Mouse (Mus musculus): ENCODE data around the gene Gstm6. TPM values are rescaled to one million over a fixed set of nuclear protein-coding genes. Genes with fewer than 3 reads are reported as not detected.
"Not testable (repeated sequence)": the region's sequence is repeated elsewhere in the genome, so short reads cannot be mapped to it uniquely, and the experiment has no call there.

Gene Gstm6
- polyA plus RNA-seq, 1 experiment from 2014 or later = 12.0 TPM

GRCm38 (mm10) chr3:107917783-107918408 is 25.7 kb downstream of the Gstm6 start:
- Histone ChIP-seq H3K4me1 (no peaks in the 10 kb centered on the region), H3K36me3 (replicated peaks) (no peaks in the 10 kb centered on the region), H3K27me3 (no peaks in the 10 kb centered on the region), H3K27ac (no peak overlapping the region), H3K4me3 (replicated peaks) (no peak overlapping the region), H3K9me3 (no peaks in the 10 kb centered on the region), H3K4me2 (no peak overlapping the region), H3K9ac (no peak overlapping the region)
- WGBS = 57% methylated on average over 7 of the region's 7 CpGs
- ATAC-seq (ENCODE audit: low FRiP score) = peak; percentile 61

GRCm38 (mm10) chr3:107917097-107917496 is 26.5 kb downstream of the Gstm6 start:
- Histone ChIP-seq H3K9ac (no peak overlapping the region), H3K27ac (no peak overlapping the region), H3K4me2 (no peak overlapping the region), H3K9me3 (no peaks in the 10 kb centered on the region), H3K36me3 (replicated peaks) (no peaks in the 10 kb centered on the region), H3K4me1 (no peaks in the 10 kb centered on the region), H3K27me3 (no peaks in the 10 kb centered on the region), H3K4me3 (replicated peaks) (no peak overlapping the region)
- no peak for ATAC-seq (ENCODE audit: low FRiP score)
- WGBS = 79% methylated on average over 3 of the region's 3 CpGs

- Histone ChIP-seq H3K27me3 (no peaks in the 10 kb centered on the region), H3K4me2 (no peak overlapping the region), H3K4me3 (replicated peaks) (no peak overlapping the region), H3K36me3 (replicated peaks) (no peaks in the 10 kb centered on the region), H3K27ac (no peak overlapping the region), H3K9ac (no peak overlapping the region), H3K9me3 (no peaks in the 10 kb centered on the region), H3K4me1 (no peaks in the 10 kb centered on the region)
- WGBS = 80% methylated on average over 15 of the region's 15 CpGs
- ATAC-seq (ENCODE audit: low FRiP score) = no peak
These were observed 26.9 kb downstream of the Gstm6 start for GRCm38 (mm10) chr3:107916674-107917073.

DNA sequence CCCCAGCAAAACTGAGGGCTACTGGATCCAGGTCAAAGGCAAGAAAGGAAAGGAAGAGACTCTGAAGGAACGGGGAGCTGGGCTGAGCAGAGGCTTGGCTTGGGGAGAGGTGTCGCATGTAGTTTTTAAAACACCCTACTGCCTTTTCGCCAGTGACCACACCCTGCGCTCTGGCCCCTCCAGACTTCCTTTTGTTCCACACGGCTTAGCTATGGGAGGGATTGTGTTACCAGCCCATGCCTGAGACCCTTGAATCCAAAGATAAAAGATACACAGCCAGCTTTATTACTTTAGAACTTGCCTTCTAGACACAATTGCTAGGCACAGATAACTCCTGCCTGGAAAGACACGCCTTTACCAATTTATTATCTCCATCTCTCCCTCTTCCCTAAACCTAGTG is 37.6 kb downstream of the Gstm6 start:
- no peak overlapping the region for H3K4me2 ChIP-seq
- H3K9ac ChIP-seq = no peak overlapping the region
- H3K9me3 ChIP-seq = no peaks in the 10 kb centered on the region
- H3K27me3 ChIP-seq = no peaks in the 10 kb centered on the region
- no peak overlapping the region for H3K27ac ChIP-seq
- no peak for ATAC-seq (ENCODE audit: low FRiP score)
- no peaks in the 10 kb centered on the region for H3K36me3 ChIP-seq (replicated peaks)
- WGBS = 68% methylated on average over 6 of the region's 6 CpGs
- no peak overlapping the region for H3K4me3 ChIP-seq (replicated peaks)
- H3K4me1 ChIP-seq = peaks cover 2% of the 10 kb centered on the region; the same call in 1 of the 2 replicates

GRCm38 (mm10) chr3:107900955-107901673 is 42.4 kb downstream of the Gstm6 start:
- ATAC-seq (ENCODE audit: low FRiP score) = no peak
- H3K4me1 ChIP-seq = peaks cover 8% of the 10 kb centered on the region
- no peak overlapping the region for H3K9ac ChIP-seq
- peaks cover 10% of the 10 kb centered on the region for H3K36me3 ChIP-seq (replicated peaks)
- 76% methylated on average over 11 of the region's 11 CpGs for WGBS
- H3K9me3 ChIP-seq = no peaks in the 10 kb centered on the region
- no peaks in the 10 kb centered on the region for H3K27me3 ChIP-seq
- H3K27ac ChIP-seq = peak overlapping the region; percentile 36; the same call in 1 of the 2 replicates
- no peak overlapping the region for H3K4me2 ChIP-seq
- H3K4me3 ChIP-seq (replicated peaks) = no peak overlapping the region

DNA sequence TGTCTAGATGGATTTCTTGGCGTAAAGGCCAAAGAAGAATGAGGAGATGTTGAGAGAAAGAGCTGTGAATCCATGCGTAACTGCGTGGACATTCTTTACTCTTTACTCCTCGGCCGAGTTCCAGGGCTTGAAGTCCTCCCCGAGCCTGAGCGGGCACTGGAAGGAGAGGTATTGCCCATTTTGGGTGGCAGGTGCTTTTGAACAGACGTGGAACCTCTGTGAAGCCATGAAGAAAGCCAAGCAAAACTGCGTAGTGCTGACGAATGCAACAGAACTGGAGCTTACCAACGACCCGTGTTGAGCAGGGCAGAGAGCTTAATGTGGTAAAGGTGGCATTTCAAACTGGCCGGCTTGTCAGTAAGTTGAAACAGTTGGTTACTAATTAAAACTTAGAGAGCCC is 44.9 kb downstream of the Gstm6 start:
- 95% methylated on average over 13 of the region's 13 CpGs for WGBS
- H3K4me2 ChIP-seq = no peak overlapping the region
- no peaks in the 10 kb centered on the region for H3K9me3 ChIP-seq
- no peak for ATAC-seq (ENCODE audit: low FRiP score)
- no peak overlapping the region for H3K9ac ChIP-seq
- peaks cover 10% of the 10 kb centered on the region for H3K36me3 ChIP-seq (replicated peaks)
- no peaks in the 10 kb centered on the region for H3K27me3 ChIP-seq
- no peak overlapping the region for H3K4me3 ChIP-seq (replicated peaks)
- no peak overlapping the region for H3K27ac ChIP-seq
- H3K4me1 ChIP-seq = peaks cover 14% of the 10 kb centered on the region

DNA sequence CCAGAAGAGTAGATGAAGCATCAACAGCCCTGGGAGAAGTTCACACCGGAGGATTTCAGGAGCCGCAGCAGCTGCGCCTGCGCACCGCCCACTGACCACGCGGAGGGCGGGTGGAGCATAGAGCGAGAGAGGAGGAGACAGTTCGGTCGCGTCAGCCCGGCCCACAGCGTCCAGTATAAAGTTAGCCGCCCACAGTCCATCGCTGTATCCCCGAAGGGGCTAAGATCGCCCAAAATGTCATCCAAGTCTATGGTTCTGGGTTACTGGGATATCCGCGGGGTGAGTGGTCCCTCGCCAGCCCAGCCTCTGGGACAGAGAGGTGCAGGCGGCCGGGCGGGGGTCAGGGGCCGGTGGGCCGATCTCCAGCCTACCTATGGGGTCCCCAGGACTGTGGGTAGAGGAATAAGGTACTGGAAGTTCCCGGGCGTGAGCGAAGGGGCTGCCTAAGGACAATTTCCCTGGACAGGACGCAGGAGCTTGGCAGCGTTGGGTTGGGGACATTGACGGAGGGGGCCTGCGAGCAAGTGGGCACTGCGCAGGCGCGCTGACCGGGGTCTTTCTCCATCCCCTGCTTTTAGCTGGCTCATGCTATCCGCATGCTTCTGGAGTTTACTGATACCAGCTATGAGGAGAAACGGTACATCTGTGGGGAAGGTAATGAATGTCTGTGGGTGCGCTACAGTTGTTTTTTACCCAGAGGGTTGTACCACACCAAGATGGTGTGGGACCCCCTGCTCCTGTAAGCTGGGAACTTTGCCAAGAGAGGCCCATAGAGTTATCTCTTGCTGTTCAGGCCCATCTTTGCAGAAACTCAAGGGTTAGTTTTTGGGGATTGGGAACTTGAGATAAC is 47.6 kb downstream of the Gstm6 start, which contains the start of gene Gstm5:
Gene Gstm5 (plus strand): TSS at position 102 of the 850 bp plus-strand sequence.
- peak within 1 kb of the TSS; percentile 62 for H3K4me3 ChIP-seq (replicated peaks)
- peaks cover 10% of the 10 kb centered on the region for H3K36me3 ChIP-seq (replicated peaks)
- peaks cover 12% of the 10 kb centered on the region for H3K4me1 ChIP-seq
- WGBS = 4% methylated on average over 40 of the region's 40 CpGs
- H3K9me3 ChIP-seq = no peaks in the 10 kb centered on the region
- ATAC-seq (ENCODE audit: low FRiP score) = peak; percentile 96
- no peaks in the 10 kb centered on the region for H3K27me3 ChIP-seq
- H3K4me2 ChIP-seq = peak within 1 kb of the TSS; percentile 75
- H3K27ac ChIP-seq = peak within 1 kb of the TSS; percentile 43
- H3K9ac ChIP-seq = peak within 1 kb of the TSS; percentile 77

DNA sequence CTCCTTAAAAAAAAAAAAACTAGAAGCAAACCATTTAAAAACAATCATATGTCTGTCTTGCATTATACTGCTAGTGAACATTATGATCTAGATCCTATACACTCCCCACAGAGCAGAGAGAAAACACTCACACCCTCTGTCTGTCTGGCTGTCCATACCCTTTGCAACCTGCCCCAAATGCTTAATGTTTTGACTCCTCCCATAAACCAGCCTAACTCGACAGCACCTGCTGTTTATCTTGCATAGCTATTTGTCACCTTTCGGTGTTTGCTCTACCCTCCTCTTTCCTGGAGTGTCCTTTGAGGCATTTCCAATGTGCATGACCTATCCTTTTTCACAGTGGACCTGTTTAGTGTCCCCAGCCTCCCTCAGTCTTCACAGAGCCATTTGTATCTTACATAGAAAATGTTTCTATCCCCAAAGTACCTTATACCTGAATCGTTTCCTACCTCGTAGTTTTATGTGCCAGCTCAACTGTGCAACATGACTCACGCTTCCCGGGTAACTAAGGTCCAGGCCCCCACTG is 48.3 kb downstream of the Gstm6 start:
- Histone ChIP-seq H3K9me3 (no peaks in the 10 kb centered on the region), H3K4me3 (replicated peaks) (peak overlapping the region; percentile 62), H3K36me3 (replicated peaks) (peaks cover 10% of the 10 kb centered on the region), H3K27me3 (no peaks in the 10 kb centered on the region), H3K9ac (peak overlapping the region; percentile 77), H3K4me2 (peak overlapping the region; percentile 75), H3K4me1 (peaks cover 12% of the 10 kb centered on the region), H3K27ac (no peak overlapping the region)
- peak; percentile 36 for ATAC-seq (ENCODE audit: low FRiP score)
- WGBS = 13% methylated on average over 6 of the region's 6 CpGs

- H3K4me3 ChIP-seq (replicated peaks); H3K36me3 ChIP-seq (replicated peaks); H3K4me1 ChIP-seq; ATAC-seq (ENCODE audit: low FRiP score); H3K4me2 ChIP-seq; H3K9me3 ChIP-seq; H3K27ac ChIP-seq; H3K9ac ChIP-seq; H3K27me3 ChIP-seq: not testable (repeated sequence)
- 75% methylated on average over 2 of the region's 2 CpGs for WGBS
These were observed 54.3 kb downstream of the Gstm6 start for GRCm38 (mm10) chr3:107889236-107889635.

Other genes starting within 250 kb of the Gstm6 start
- gene Ahcyl1, start 247.2 kb downstream of the Gstm6 start, polyA plus RNA-seq (2016; fragmentation: Nextera tagmentation; extraction: Ambion mirVana) = 124 and 130 TPM in 2 replicates
- 6.1 and 8.3 TPM in 2 replicates for gene Csf1, start 183.3 kb downstream of the Gstm6 start, polyA plus RNA-seq (2016; fragmentation: Nextera tagmentation; extraction: Ambion mirVana)
- not detected in 2 replicates for gene Eps8l3, start 66.5 kb downstream of the Gstm6 start, polyA plus RNA-seq (2016; fragmentation: Nextera tagmentation; extraction: Ambion mirVana)
- 225 and 230 TPM in 2 replicates for gene Gstm5, start 47.9 kb downstream of the Gstm6 start, polyA plus RNA-seq (2016; fragmentation: Nextera tagmentation; extraction: Ambion mirVana)
- 63.8 and 66.8 TPM in 2 replicates for gene Gstm7, start 11.9 kb downstream of the Gstm6 start, polyA plus RNA-seq (2016; fragmentation: Nextera tagmentation; extraction: Ambion mirVana)
- not detected in 2 replicates for gene Gstm3, start 25.5 kb upstream of the Gstm6 start, polyA plus RNA-seq (2016; fragmentation: Nextera tagmentation; extraction: Ambion mirVana)
- gene Gstm2, start 42.7 kb upstream of the Gstm6 start, polyA plus RNA-seq (2016; fragmentation: Nextera tagmentation; extraction: Ambion mirVana) = 7.2 and 9.3 TPM in 2 replicates
- gene Gstm1, start 74.2 kb upstream of the Gstm6 start, polyA plus RNA-seq (2016; fragmentation: Nextera tagmentation; extraction: Ambion mirVana) = 23.7 and 29.7 TPM in 2 replicates
- 11.3 and 12.2 TPM in 2 replicates for gene Gstm4, start 101.1 kb upstream of the Gstm6 start, polyA plus RNA-seq (2016; fragmentation: Nextera tagmentation; extraction: Ambion mirVana)
- 47.3 and 50.5 TPM in 2 replicates for gene Ampd2, start 142.9 kb upstream of the Gstm6 start, polyA plus RNA-seq (2016; fragmentation: Nextera tagmentation; extraction: Ambion mirVana)
- 0.44 and 0.86 TPM in 2 replicates for gene Gnat2, start 149.0 kb upstream of the Gstm6 start, polyA plus RNA-seq (2016; fragmentation: Nextera tagmentation; extraction: Ambion mirVana)
- 198 and 205 TPM in 2 replicates for gene Gnai3, start 202.4 kb upstream of the Gstm6 start, polyA plus RNA-seq (2016; fragmentation: Nextera tagmentation; extraction: Ambion mirVana)
- gene Gpr61, start 211.1 kb upstream of the Gstm6 start, polyA plus RNA-seq (2016; fragmentation: Nextera tagmentation; extraction: Ambion mirVana) = 0.44 and 0.63 TPM in 2 replicates
- 7.5 and 8.9 TPM in 2 replicates for gene Amigo1, start 242.6 kb upstream of the Gstm6 start, polyA plus RNA-seq (2016; fragmentation: Nextera tagmentation; extraction: Ambion mirVana)